Mouse (Mus musculus) frontal cortex, postnatal 14 days (tissue): ENCODE data around the gene Capza2.

Experiments used
- DNase-seq, 2 experiments: peaks; one replicate each; pipeline ENCODE4 v3.0.0; 2022; ENCODE audit warnings: low spot score in 2 of 2

The Capza2 gene

GRCm38 (mm10) chr6:17635615-17636284 lies at the start of gene Capza2:
TSS of gene Capza2 (plus strand) at chr6:17636234.
- DNase-seq: no peak

DNA sequence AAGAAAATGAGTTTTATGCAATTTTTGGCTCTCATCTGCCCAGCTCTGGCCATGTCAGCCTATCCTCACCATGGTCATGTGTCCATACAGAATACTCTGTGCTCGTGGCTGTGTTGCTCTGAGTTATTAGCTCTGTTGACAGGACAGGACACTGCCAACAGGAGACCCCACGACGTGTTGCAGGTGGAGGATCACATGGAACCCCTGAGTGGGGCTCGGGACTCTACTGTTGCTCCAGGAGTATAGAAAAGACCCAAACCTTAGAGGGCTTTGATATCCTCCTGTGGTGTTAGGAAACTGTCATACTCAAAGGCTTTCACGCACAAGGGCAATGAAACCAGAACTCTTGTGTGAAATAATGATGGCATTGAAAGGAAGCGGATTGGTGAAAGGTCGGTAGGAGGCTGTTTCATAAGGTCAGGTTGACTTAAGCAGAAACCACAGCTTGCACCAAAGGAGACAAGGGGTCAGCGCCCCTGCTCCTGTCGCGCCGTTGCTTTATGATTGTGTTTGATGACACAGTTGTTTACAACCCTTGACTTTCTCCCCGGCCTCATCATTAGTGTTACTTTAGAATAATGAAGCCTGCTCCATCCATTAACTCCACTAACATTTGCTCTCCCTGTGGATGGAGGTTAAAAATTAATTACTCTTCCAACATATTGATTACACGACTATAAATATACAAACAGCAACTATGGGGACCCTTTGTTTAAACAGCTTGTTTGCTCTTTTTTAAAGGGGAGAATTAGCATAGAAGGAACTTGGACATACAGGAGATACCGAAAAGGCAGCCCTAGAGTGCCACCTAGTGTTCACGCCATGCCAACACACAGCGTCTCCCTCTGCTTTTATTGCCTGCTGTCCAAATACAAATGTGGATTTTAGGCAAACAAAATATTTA lies 46.7 kb upstream of the Capza2 start:
- DNase-seq: peak; percentile 44 to 81

DNA sequence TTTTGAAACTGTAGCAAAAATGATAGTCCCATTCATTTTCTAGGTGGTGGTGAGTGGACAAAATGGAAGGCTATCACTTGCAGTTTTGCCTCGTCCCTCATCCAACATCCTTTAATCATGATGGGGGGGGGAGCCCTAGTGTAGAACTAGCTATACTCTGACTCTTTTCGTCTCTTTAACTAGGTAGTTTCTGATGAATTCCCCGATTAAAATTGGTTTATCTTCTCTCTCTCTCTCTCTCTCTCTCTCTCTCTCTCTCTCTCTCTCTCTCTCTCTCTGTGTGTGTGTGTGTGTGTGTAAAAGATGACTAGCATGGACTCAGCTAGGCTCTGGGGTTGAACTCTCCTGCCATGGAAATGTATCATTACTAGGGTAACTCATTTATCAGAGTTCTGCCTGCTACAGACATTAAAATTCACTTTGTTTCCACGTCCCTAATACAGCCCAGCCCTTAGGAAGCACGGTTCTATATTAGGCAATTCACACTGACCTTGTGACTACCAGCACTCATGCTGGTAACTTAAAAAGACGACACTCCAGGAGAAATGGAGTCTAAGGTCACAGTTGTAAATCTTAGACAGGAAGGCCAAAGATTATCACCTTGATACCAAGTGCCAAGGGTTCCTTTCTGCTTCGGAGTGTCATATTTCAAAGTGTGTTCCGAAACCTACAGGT lies 45.9 kb upstream of the Capza2 start:
- DNase-seq: no peak

GRCm38 (mm10) chr6:17593971-17594370 lies 42.1 kb upstream of the Capza2 start:
- no peak for DNase-seq

- no peak for DNase-seq
Measured at GRCm38 (mm10) chr6:17595712-17596462, 40.1 kb upstream of the Capza2 start.

DNA sequence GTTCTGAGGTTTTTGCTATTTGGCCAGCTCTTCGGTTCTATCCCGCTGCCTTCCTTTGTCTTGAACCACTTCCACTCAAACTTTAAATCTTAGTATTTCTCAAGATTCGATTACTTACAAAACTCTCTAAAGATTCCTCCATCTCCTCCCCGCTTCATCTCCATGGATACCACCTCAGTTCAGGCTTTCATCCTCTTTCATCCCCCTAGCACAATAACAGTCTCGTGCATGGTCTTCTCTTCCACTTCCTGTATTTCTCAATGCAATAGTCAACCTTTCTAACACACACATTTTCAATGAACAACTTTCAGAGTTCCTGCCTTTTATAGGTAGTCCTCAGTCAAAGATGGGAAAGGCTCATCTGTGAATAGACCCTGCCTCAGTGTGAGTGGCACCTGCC lies 36.7 kb upstream of the Capza2 start:
- DNase-seq: no peak

GRCm38 (mm10) chr6:17601526-17601925 lies 34.5 kb upstream of the Capza2 start:
- no peak for DNase-seq

- no peak for DNase-seq
Measured at GRCm38 (mm10) chr6:17606915-17607314, 29.1 kb upstream of the Capza2 start.

GRCm38 (mm10) chr6:17611352-17612010 lies 24.6 kb upstream of the Capza2 start:
- DNase-seq: no peak

DNA sequence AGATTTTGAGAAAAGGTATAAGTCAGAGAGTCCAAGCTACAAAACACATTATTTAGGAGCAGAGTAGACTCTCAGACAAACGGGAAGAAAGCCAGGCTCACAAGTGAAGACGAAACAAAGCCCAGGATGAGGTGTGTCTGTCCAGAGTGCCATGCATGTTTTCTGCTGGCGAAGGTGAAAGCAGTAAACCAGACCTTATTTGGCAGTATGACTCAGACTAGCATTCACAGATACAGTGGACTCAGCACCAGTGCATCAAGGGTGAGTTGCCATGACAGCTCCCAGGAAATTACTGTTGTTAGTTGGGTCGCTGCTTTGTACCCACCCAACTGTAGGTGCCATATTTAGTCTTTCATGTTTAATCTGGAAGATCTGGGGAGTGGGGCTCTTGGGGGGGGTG lies 23.4 kb upstream of the Capza2 start:
- DNase-seq: no peak

- DNase-seq: no peak
Measured at GRCm38 (mm10) chr6:17620823-17621222, 15.2 kb upstream of the Capza2 start.

DNA sequence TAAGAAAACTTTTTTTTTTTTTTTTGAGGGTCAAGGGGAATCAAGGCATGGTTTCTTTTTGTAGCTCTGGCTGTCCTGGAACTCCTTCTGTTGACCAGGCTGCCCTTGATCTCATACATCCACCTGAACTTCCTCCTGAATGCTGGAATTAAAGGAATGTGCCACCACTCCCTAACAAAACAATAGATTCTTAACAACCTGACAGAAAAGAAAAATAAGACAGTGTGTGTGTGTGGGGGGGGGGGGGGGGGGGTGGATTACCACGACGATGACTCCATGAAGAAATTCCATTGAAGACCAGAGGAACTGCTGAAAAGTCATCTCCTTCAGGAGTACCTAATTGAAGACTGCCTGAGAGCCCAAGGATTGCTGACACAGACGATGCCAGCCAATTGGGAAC lies 14.6 kb upstream of the Capza2 start:
- no peak for DNase-seq

DNA sequence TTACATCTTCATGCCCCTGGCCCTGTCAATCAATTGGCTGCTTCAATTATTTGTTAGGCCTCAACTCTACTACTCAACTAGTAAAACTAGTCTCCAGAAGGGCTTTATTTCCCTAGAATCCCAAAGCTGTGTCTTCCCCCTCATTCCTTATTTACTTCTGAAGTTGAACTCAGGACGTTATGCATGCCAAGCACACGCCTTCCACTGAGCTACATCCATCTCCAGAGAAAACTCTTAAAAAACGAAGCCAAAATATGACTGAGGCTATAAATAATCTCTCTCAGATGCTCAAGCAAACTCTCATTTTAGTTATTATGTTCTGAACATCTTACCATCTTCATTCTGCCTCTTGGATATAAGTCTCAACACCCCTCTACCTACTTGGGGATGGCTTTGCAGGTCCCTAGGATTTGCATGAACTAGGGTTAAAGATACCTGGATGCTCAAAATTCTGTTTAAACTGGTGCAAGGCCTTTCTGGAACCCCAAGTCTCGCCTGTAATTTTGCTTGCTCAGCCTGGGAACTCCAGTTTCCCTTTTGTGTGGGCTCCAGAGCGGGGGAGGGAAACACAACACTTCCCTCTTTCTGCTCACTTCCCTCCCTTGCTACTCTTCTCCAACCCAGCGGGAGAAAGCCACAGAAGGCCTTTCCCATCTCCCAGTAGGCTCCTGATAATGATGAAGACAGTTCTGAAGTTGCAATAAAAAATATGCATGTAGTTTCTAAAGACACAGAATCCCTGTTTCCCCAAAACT lies 7.2 kb upstream of the Capza2 start:
- DNase-seq: no peak

DNA sequence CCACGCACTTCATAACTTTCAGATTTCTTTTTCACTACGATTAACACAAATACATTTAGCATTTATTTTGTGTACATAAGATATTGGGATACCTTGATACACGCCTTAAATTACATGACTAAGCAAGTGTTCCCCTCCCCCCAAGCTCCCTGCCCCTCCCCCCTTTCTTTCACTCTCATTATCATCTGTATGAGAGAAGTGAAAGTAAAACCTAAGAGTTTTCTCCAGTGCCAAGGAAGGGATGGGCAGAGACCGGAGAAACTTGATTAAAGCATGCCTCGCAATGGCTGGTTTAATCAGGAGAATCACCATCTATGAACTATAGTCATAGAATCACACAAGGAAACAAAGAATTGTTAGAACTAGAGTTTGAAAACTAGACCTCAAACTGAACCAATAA lies 6.3 kb upstream of the Capza2 start:
- DNase-seq: no peak

GRCm38 (mm10) chr6:17631611-17632010 lies 4.4 kb upstream of the Capza2 start:
- DNase-seq: no peak

DNA sequence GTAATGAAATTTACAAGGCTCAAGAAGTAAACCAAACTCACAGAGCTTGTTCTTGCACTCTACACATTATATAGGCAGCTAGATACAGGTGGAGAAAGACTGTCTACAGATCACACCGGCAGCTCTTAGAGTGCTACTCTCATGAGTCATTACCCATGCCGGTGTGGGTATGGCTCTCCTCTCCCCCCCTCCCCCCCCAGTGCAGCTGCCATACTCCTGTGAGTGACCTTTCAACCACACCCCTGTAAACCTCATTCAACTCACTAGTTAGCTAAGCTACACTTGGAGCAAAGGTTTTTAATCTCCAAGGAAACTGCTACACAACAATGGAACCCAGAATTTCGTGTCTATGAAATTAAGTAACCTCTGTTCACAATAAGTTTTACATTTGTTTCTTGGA lies 2.2 kb upstream of the Capza2 start:
- no peak for DNase-seq

GRCm38 (mm10) chr6:17634992-17635391 lies 1.0 kb upstream of the Capza2 start:
- no peak for DNase-seq

DNA sequence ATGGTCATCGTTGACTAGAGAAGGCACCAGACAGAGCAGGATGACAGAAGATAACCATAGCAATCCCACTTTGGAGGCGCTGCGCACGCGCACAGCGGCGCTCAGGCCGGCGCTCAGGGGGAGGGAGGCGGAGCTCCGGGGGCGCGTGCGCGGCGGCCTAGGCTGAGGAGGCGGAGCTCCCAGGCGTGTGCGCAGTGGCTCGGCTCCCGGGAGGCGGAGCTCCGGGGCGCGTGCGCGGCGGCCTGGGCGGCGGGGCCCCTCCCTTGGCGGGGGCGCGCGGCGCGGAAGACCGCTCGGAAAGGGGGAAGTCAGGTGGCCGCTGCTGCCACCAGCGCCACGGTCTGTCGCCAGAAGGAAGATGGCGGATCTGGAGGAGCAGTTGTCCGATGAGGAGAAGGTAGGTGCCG lies 733 bp downstream of the Capza2 start:
- DNase-seq: peak; percentile 90 to 91

DNA sequence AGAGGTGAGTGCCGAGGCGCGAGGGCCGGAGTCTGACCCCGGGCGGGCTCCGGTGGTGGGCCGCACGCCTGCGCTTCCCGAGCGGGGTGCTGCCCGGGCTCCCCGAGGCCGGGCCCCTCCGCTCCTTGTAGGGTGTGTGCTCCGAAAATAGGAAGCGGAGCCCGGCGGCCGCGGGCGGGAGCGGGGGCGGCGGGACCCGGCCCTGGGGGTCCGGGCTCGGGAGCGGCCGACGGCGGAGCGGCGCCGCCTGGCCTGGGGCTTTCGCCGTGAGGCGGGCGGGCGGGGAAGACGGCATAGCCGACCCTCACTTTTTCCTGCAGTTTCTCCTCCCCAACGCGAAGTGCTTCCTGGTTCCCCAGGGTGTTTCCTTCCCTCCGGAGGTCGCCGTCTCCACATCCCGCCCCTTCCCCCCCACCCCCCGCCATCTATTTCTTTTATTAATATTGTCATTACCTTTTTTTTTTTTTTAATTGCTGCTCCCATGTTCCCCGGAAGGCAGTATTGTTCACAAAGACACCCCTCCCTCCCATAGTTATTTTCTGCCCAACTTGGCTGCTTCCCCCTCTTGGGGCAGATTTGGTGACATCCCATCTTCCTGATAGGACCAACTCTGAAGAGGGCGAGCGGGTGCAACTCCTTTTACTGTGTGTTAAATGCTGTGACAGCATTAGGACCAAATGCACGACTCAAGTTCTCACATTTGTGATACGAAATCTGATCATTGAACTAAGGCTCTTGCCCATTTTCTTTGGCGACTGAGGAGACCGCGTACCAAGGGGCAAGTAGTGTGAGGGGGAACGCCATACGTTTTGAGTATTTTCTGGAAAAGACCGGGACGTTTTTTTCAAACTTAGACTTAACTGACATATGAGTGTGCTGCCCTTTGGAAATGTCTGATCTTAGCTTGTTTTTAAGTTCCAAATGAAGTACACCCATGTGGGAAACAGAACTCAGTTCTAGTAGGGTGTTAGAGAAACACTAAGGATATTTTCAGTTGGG lies 1.5 kb downstream of the Capza2 start:
- peak; percentile 20 to 26 for DNase-seq
